Mouse (Mus musculus) kidney, adult 2 months (tissue): ENCODE results near the gene Hcn2.

Experiments
- CTCF ChIP-seq: fragments of 200-500 bp; conservative IDR thresholded peaks from 2 replicates; pipeline ENCODE4 v1.5.1; 2011; ENCODE audit warnings: low read depth, mild to moderate bottlenecking, control low read depth, low read length, moderate library complexity, mixed read lengths; ENCODE audit not compliant: insufficient read depth, insufficient read length
- POLR2A ChIP-seq: fragments of 200-500 bp; IDR thresholded peaks from one replicate; pipeline ENCODE4 v1.6.1; 2011; ENCODE audit warnings: low read depth, low read length, control low read depth

DNA sequence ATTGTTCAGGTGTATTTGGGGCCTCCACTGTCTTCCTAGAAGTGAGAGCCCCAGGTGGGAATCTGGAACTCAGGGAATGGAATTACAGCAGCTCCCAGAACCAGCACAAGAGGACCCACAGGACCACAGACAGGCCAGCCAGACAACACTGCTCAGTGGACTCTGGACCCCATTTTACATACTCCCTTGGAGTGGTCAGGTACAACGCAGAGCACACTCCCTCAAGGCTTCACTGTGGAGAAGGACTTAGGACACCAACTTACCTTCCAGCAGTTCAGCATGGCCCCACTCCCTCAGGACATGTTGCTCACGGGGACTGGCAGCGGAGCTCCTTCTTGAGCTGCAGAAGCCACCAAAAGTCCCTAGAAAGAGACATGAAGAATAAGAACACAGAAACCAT, 29.0 kb downstream of the Hcn2 start:
- TF ChIP-seq POLR2A (no peak), CTCF (no peak)
